ENCODE assay signal across 14 mouse cellular contexts in genomic region chr1:89938884-89939595, GRCm38 (mm10). TPM values are rescaled to one million over a fixed set of nuclear protein-coding genes. Genes with fewer than 3 reads are reported as not detected.
DNase-seq lines count a peak whose midpoint lies in the region; ATAC-seq and TF ChIP-seq lines count a peak whose summit lies in the region.
"Had no signal": no experiment of that assay in that cellular context is flagged by ENCODE, and none has a peak within 500 bp of the region (broad histone marks: within the 10 kb centered on the region; RNA-seq: fewer than 3 reads in every experiment).

No protein-coding gene starts in this region.

- H3K4me3 ChIP-seq in forebrain, postnatal 0 days (ENCODE audit: low read depth, low read length): no peak overlapping the region
- H3K4me3 ChIP-seq in forebrain, embryonic 14.5 days (ENCODE audit: low read depth, low read length): no peak overlapping the region
- H3K4me3 ChIP-seq in lung, adult 2 months (replicated peaks; ENCODE audit: extremely low read depth, low read depth, low read length): no peak overlapping the region
- no peak overlapping the region for H3K4me3 ChIP-seq in bone marrow, adult 2 months (replicated peaks; ENCODE audit: control insufficient read depth, low read depth, low read length)
- H3K4me3 ChIP-seq: limb, embryonic 15.5 days had no signal

- H3K36me3 ChIP-seq in forebrain, postnatal 0 days (ENCODE audit: insufficient read depth): no peaks in the 10 kb centered on the region
- no peaks in the 10 kb centered on the region for H3K36me3 ChIP-seq in forebrain, embryonic 14.5 days (ENCODE audit: control insufficient read depth, insufficient read depth, low read length)
- H3K36me3 ChIP-seq: limb, embryonic 15.5 days had no signal

- no peak overlapping the region for H3K27ac ChIP-seq in forebrain, postnatal 0 days (ENCODE audit: low read depth, low read length)
- H3K27ac ChIP-seq in forebrain, embryonic 14.5 days (ENCODE audit: low read depth, low read length): no peak overlapping the region
- no peak overlapping the region for H3K27ac ChIP-seq in bone marrow, adult 2 months (ENCODE audit: control insufficient read depth, insufficient read depth, low read depth, low read length, poor library complexity)
- H3K27ac ChIP-seq: limb, embryonic 15.5 days had no signal

- peaks cover 88% of the 10 kb centered on the region for H3K27me3 ChIP-seq in forebrain, postnatal 0 days (ENCODE audit: insufficient read depth, low read length)
- H3K27me3 ChIP-seq in forebrain, embryonic 14.5 days (replicated peaks; ENCODE audit: control insufficient read depth, insufficient read depth, low read length): peaks cover 84% of the 10 kb centered on the region

- no peak for TF ChIP-seq POLR2A in lung, adult 2 months (IDR thresholded peaks at IDR 0.05; ENCODE audit: borderline replicate concordance, extremely low read depth, low read depth, low read length)
- no peak for TF ChIP-seq POLR2A in bone marrow, adult 2 months (IDR thresholded peaks at IDR 0.05; ENCODE audit: borderline replicate concordance, control insufficient read depth, low read depth, low read length)

- peak; percentile 46 for TF ChIP-seq CTCF in forebrain, postnatal 0 days (IDR thresholded peaks at IDR 0.05; ENCODE audit: low read depth)
- TF ChIP-seq CTCF in lung, adult 2 months (IDR thresholded peaks at IDR 0.05; ENCODE audit: insufficient read depth, low read length): peak; percentile 49
- TF ChIP-seq CTCF in bone marrow, adult 2 months (IDR thresholded peaks at IDR 0.05; ENCODE audit: control insufficient read depth, insufficient read depth, low read length): peak; percentile 26; the same call in 1 of the 2 replicates

- H3K9ac ChIP-seq in forebrain, postnatal 0 days: no peak overlapping the region
- H3K9ac ChIP-seq in forebrain, embryonic 14.5 days (ENCODE audit: low read length): no peak overlapping the region
- H3K9ac ChIP-seq: limb, embryonic 15.5 days had no signal

- 26% methylated on average over 16 of the region's 16 CpGs for WGBS in forebrain, postnatal 0 days
- 22% methylated on average over 16 of the region's 16 CpGs for WGBS in forebrain, embryonic 14.5 days
- WGBS in lung, adult 2 months: 42% methylated on average over 16 of the region's 16 CpGs
- 29% methylated on average over 16 of the region's 16 CpGs for WGBS in bone marrow, adult 2 months

- no peak for ATAC-seq in forebrain, postnatal 0 days
- no peak for ATAC-seq in forebrain, embryonic 14.5 days
- ATAC-seq in megakaryocyte progenitor cell, adult 5-6 weeks (replicated peaks; ENCODE audit: poor library complexity): peak; percentile 51

- no peaks in the 10 kb centered on the region for H3K9me3 ChIP-seq in forebrain, postnatal 0 days (ENCODE audit: low read length)
- no peaks in the 10 kb centered on the region for H3K9me3 ChIP-seq in forebrain, embryonic 14.5 days (replicated peaks; ENCODE audit: control insufficient read depth, low read length)
- H3K9me3 ChIP-seq: limb, embryonic 15.5 days had no signal

- H3K4me2 ChIP-seq in forebrain, postnatal 0 days (ENCODE audit: low read depth): no peak overlapping the region
- H3K4me2 ChIP-seq in forebrain, embryonic 14.5 days (ENCODE audit: low read length): no peak overlapping the region
- H3K4me2 ChIP-seq: limb, embryonic 15.5 days had no signal

- H3K4me1 ChIP-seq in forebrain, postnatal 0 days (ENCODE audit: insufficient read depth): no peaks in the 10 kb centered on the region
- H3K4me1 ChIP-seq in forebrain, embryonic 14.5 days (ENCODE audit: control insufficient read depth, insufficient read depth, low read length): no peaks in the 10 kb centered on the region
- peaks cover 9% of the 10 kb centered on the region for H3K4me1 ChIP-seq in lung, adult 2 months (ENCODE audit: control insufficient read depth, insufficient read depth, low read length)
- peaks cover 3% of the 10 kb centered on the region for H3K4me1 ChIP-seq in bone marrow, adult 2 months (ENCODE audit: control insufficient read depth, insufficient read depth, low read length)

- DNase-seq in forebrain, postnatal 0 days: peak; percentile 42
- no peak for DNase-seq in forebrain, embryonic 14.5 days (ENCODE audit: low spot score)
- no peak for DNase-seq in lung, adult 2 months
- DNase-seq in lung, postnatal 10 days: no peak
- no peak for DNase-seq in natural killer cell, adult 2 months (ENCODE audit: low spot score in 2 of 2)
- DNase-seq in adrenal gland, adult 8-10 months: no peak
- DNase-seq: cerebellum, adult 9-11 months; thymus, adult 18-20 months had no signal

RNA-seq across cellular contexts. Expression of gene Gbx2, which starts 8.1 kb away (rescaled TPM):
- total RNA-seq in forebrain, postnatal 0 days (2014; rRNA removed): 9.2 and 14.4 TPM in 2 replicates
- polyA plus RNA-seq in forebrain, postnatal 0 days (2015; fragmentation: Nextera tagmentation; extraction: Ambion mirVana): 9.1 and 21.2 TPM in 2 replicates
- polyA plus RNA-seq in forebrain, embryonic 14.5 days (2014; fragmentation: Nextera tagmentation; extraction: Ambion mirVana): 20.3 and 20.7 TPM in 2 replicates
- polyA plus RNA-seq in lung, adult 2 months (2012; rRNA removed): 0.06 TPM in 1 of 2 replicates, not detected in the other
- 0.81 and 2.4 TPM in 2 replicates for polyA plus RNA-seq in bone marrow, adult 2 months (2011; ENCODE audit: insufficient read depth, insufficient read length, low replicate concordance, missing spikeins)
- 1.0 TPM in 2 replicates for total RNA-seq in megakaryocyte progenitor cell, adult 5-6 weeks (2015)
- 0.12 and 0.98 TPM in 2 replicates for total RNA-seq in megakaryocyte progenitor cell, adult 5-6 weeks (2017)
- total RNA-seq in adrenal gland, adult 8-10 months (2022): not detected
- total RNA-seq: adrenal gland, postnatal 4 days; neutrophil, adult 5-6 weeks had no signal
- polyA plus RNA-seq: heart, embryonic 16.5 days had no signal
